Mouse (Mus musculus): ENCODE results near the gene Ecsit.

The Ecsit gene

GRCm38 (mm10) chr9:22085022-22085834 lies at the start of gene Ecsit:
Ecsit (minus strand) TSS chr9:22085438.
- peak; percentile 98 for DNase-seq

- no peak for DNase-seq
Observed at GRCm38 (mm10) chr9:22134246-22134890, 49.1 kb upstream of the Ecsit start.

- no peak for DNase-seq
Observed at GRCm38 (mm10) chr9:22132220-22132619, 47.0 kb upstream of the Ecsit start.

GRCm38 (mm10) chr9:22131226-22131981 lies 46.2 kb upstream of the Ecsit start:
- peak; percentile 77 for DNase-seq

- DNase-seq = no peak
Observed at GRCm38 (mm10) chr9:22125246-22126027, 40.2 kb upstream of the Ecsit start.

- no peak for DNase-seq
Observed at GRCm38 (mm10) chr9:22124169-22124568, 38.9 kb upstream of the Ecsit start.

- no peak for DNase-seq
Observed at GRCm38 (mm10) chr9:22123069-22123609, 37.9 kb upstream of the Ecsit start.

GRCm38 (mm10) chr9:22122005-22122404 lies 36.8 kb upstream of the Ecsit start:
- DNase-seq = no peak

- DNase-seq = no peak
Observed at GRCm38 (mm10) chr9:22121545-22121944, 36.3 kb upstream of the Ecsit start.

- DNase-seq = no peak
Observed at GRCm38 (mm10) chr9:22119543-22119942, 34.3 kb upstream of the Ecsit start.

GRCm38 (mm10) chr9:22117754-22118456 lies 32.7 kb upstream of the Ecsit start:
- peak; percentile 72 for DNase-seq

GRCm38 (mm10) chr9:22116740-22117426 lies 31.6 kb upstream of the Ecsit start, which contains the start of gene Elof1:
Elof1 (minus strand) TSS chr9:22117172.
- peak; percentile 98 for DNase-seq

- DNase-seq = no peak
Observed at GRCm38 (mm10) chr9:22116086-22116485, 30.8 kb upstream of the Ecsit start.

GRCm38 (mm10) chr9:22115635-22116034 lies 30.4 kb upstream of the Ecsit start:
- no peak for DNase-seq

- no peak for DNase-seq
Observed at GRCm38 (mm10) chr9:22108194-22108593, 23.0 kb upstream of the Ecsit start.

- no peak for DNase-seq
Observed at GRCm38 (mm10) chr9:22099922-22100321, 14.7 kb upstream of the Ecsit start.

- no peak for DNase-seq
Observed at GRCm38 (mm10) chr9:22098993-22099696, 13.9 kb upstream of the Ecsit start, which contains the start of gene Cnn1. Cnn1 (plus strand) TSS chr9:22099216.

- peak; percentile 83 for DNase-seq
Observed at GRCm38 (mm10) chr9:22095854-22096307, 10.6 kb upstream of the Ecsit start.

GRCm38 (mm10) chr9:22092746-22093145 lies 7.5 kb upstream of the Ecsit start:
- DNase-seq = no peak

- no peak for DNase-seq
Observed at GRCm38 (mm10) chr9:22089986-22090385, 4.7 kb upstream of the Ecsit start.
